ENCODE assay signal across 11 mouse cellular contexts in the genomic region with DNA sequence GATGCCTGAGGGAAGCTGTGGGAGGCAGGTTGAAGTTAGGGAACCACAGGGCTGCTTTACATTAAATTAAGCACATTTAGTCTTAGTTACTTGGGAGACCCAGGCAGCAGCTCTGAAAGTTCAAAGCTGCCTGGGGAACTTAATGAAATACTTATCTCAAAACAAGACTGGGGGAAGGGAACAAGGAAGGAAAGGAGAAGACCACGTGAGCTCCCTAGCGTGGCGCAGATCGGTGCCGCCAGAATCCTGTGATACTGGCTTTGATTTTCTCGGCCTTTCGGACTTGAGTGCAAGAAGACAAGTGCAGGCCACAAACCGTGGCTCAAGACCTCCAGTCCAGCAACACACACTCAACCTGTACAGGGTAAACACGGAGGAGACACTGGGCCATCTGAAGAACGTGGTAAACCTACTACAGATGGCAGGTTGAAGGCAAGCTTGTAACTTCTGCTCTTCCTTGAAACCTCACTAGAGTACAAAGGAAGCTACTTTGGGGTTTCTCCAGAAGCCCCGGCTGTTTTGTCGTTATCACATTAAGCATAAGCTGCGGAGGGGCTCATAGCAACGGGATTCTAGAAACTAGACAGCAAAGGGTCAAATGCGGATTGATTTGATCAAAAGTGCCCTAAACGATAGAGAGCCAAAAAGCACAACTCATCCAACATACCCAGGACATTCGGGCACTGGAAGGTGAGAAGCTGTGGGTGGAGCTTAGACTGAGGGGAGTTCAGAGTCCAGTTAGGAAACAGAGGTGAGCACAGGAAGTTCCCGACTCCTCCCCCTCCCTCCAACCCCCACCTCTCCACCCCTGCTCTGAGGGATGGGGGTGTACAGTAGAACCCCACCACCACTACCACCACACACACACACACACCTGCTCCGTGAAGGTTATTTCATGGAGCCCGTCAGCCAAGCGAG. TPM values are rescaled to one million over a fixed set of nuclear protein-coding genes. Genes with fewer than 3 reads are reported as not detected.
A peak's percentile ranks its signal among the peaks of the same experiment; 100 is the strongest.
DNase-seq lines count a peak whose midpoint lies in the region; ATAC-seq and TF ChIP-seq lines count a peak whose summit lies in the region.
"Had no signal": no experiment of that assay in that cellular context is flagged by ENCODE, and none has a peak within 500 bp of the region (broad histone marks: within the 10 kb centered on the region; RNA-seq: fewer than 3 reads in every experiment).

No protein-coding gene starts in this region.

- H3K4me2 ChIP-seq in forebrain, embryonic 13.5 days = no peak overlapping the region
- H3K4me2 ChIP-seq: forebrain, embryonic 15.5 days had no signal

- peak overlapping the region; percentile 25; the same call in 1 of the 2 replicates for H3K4me3 ChIP-seq in testis, adult 2 months (ENCODE audit: control insufficient read depth, low read depth, low read length)
- peak overlapping the region; percentile 32; the same call in 1 of the 2 replicates for H3K4me3 ChIP-seq in macrophage (ENCODE audit: inconsistent target)
- no peak overlapping the region for H3K4me3 ChIP-seq in forebrain, embryonic 13.5 days
- H3K4me3 ChIP-seq: forebrain, embryonic 15.5 days; kidney, embryonic 15.5 days had no signal

- no peaks in the 10 kb centered on the region for H3K9me3 ChIP-seq in forebrain, embryonic 13.5 days (replicated peaks)
- H3K9me3 ChIP-seq: forebrain, embryonic 15.5 days; kidney, embryonic 15.5 days had no signal

- no peak for TF ChIP-seq POLR2A in testis, adult 2 months (IDR thresholded peaks at IDR 0.05; ENCODE audit: control insufficient read depth, low read depth, low read length)

- peaks cover under 1% of the 10 kb centered on the region; the same call in 1 of the 2 replicates for H3K79me2 ChIP-seq in macrophage (ENCODE audit: inconsistent target)

- H3K27ac ChIP-seq in testis, adult 2 months (ENCODE audit: control insufficient read depth, insufficient read depth, low read depth, low read length) = no peak overlapping the region
- peak overlapping the region; percentile 60 for H3K27ac ChIP-seq in macrophage
- H3K27ac ChIP-seq in forebrain, embryonic 13.5 days = no peak overlapping the region
- H3K27ac ChIP-seq: forebrain, embryonic 15.5 days; kidney, embryonic 15.5 days had no signal

- peak; percentile 44; the same call in 1 of the 2 replicates for ATAC-seq in erythroid progenitor cell, adult 5-6 weeks (replicated peaks; ENCODE audit: low FRiP score, poor library complexity, severe bottlenecking)
- ATAC-seq in forebrain, embryonic 13.5 days = no peak
- ATAC-seq: forebrain, embryonic 15.5 days had no signal

- no peak for TF ChIP-seq CTCF in testis, adult 2 months (IDR thresholded peaks at IDR 0.05; ENCODE audit: control insufficient read depth, insufficient read depth, insufficient replicate concordance, low read depth, low read length)

- WGBS in macrophage (ENCODE audit: missing documents) = 23% methylated on average over 21 of the region's 21 CpGs
- WGBS in forebrain, embryonic 13.5 days = 69% methylated on average over 21 of the region's 21 CpGs

- intact Hi-C loops in heart, postnatal 10 days (cut with DNase I) = no loop called here
- intact Hi-C loops in left cerebral cortex, postnatal 10 days (cut with DNase I) = no loop called here

- no peaks in the 10 kb centered on the region for H3K36me3 ChIP-seq in testis, adult 2 months (ENCODE audit: control insufficient read depth, insufficient read depth, low read length)
- no peaks in the 10 kb centered on the region for H3K36me3 ChIP-seq in macrophage (ENCODE audit: inconsistent target)
- no peaks in the 10 kb centered on the region for H3K36me3 ChIP-seq in forebrain, embryonic 13.5 days (ENCODE audit: poor library complexity, severe bottlenecking)
- H3K36me3 ChIP-seq: forebrain, embryonic 15.5 days; kidney, embryonic 15.5 days had no signal

- H3K9ac ChIP-seq in forebrain, embryonic 13.5 days = no peak overlapping the region
- H3K9ac ChIP-seq: forebrain, embryonic 15.5 days; kidney, embryonic 15.5 days had no signal

- DNase-seq in testis, postnatal 14 days (ENCODE audit: low spot score) = no peak
- DNase-seq in yolk sac, embryonic 10.5 days (ENCODE audit: low spot score) = peak; percentile 65
- no peak for DNase-seq in heart, postnatal 10 days
- DNase-seq in left cerebral cortex, postnatal 10 days (ENCODE audit: extremely low spot score in 1 of 2, low spot score in 2 of 2) = no peak
- DNase-seq: heart, postnatal 4 days had no signal

- no peaks in the 10 kb centered on the region for H3K27me3 ChIP-seq in testis, adult 2 months (ENCODE audit: control insufficient read depth, insufficient read depth, low read length)
- peaks cover 18% of the 10 kb centered on the region for H3K27me3 ChIP-seq in forebrain, embryonic 13.5 days
- H3K27me3 ChIP-seq: forebrain, embryonic 15.5 days had no signal

- H3K4me1 ChIP-seq in testis, adult 2 months (ENCODE audit: control insufficient read depth, insufficient read depth, low read length) = peaks cover 8% of the 10 kb centered on the region
- peaks cover 27% of the 10 kb centered on the region for H3K4me1 ChIP-seq in forebrain, embryonic 13.5 days

RNA-seq across cellular contexts. Expression of a gene that starts 1.5 kb away (rescaled TPM):
- 9.6 and 12.8 TPM in 2 replicates for polyA plus RNA-seq in testis, adult 2 months (2012; rRNA removed)
- 10.5 and 15.9 TPM in 2 replicates for total RNA-seq in erythroid progenitor cell, adult 5-6 weeks (2015; ENCODE audit: low replicate concordance)
- total RNA-seq in erythroid progenitor cell, adult 5-6 weeks (2017; ENCODE audit: low replicate concordance) = 11.7 and 17.5 TPM in 2 replicates
- 100 to 1,000 TPM in 17 of 26 experiments, 10 to 100 TPM in 9; 16.4 to 246 (median 171) TPM for total RNA-seq in macrophage (2018; cell fraction: chromatin; rRNA removed)
- 10 to 100 TPM; 16.7 to 74.8 (median 51.4) TPM for total RNA-seq in macrophage (2018; cell fraction: cytosol; rRNA removed)
- 100 to 1,000 TPM in 17 of 26 experiments, 10 to 100 TPM in 9; 33.4 to 245 (median 128) TPM for total RNA-seq in macrophage (2018; cell fraction: nucleus; rRNA removed)
- 22.9 to 68.6 TPM (median 43.0 TPM) in 3 replicates for polyA plus RNA-seq in macrophage (2018)
- 1 to 10 TPM; 4.0 to 4.1 TPM for total RNA-seq in heart, postnatal 10 days (2021)
- 4.2 and 4.5 TPM in 2 replicates for polyA plus RNA-seq in forebrain, embryonic 13.5 days (2015; fragmentation: Nextera tagmentation; extraction: Ambion mirVana)
- total RNA-seq in left cerebral cortex, postnatal 10 days (2021) = 10 to 100 TPM; 30.7 to 33.6 TPM
